Mouse (Mus musculus): Measurements from ENCODE around the gene Pth.

Gene Pth

DNA sequence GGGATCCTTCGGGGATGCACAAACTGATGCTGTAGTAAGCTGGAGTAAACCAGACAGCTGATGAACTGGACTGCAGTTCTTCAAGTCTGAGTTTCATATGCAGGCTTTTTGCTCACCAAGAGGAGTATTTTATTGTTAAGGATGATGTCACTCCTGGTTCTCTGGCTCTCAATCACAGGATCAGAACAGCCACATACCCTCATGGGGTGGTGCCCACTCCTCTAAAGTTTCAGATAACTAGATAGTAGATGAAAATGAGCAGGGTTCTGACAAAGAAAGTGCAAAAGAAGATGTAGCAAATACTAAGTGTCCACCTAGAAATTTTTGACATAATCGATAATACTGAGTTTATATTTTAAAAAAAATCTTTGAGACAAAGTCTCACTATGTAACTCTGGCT is at the start of gene Pth:
TSS of gene Pth (minus strand) at position 101 of the 400 bp plus-strand sequence.
- in situ Hi-C loops (cut with MboI; ENCODE audit: low sequenced_read_pairs), result loop anchor here (5.0 to 25.0 kb wide), 2 partner anchors 209 to 624 kb away; no protein-coding TSS in a partner anchor

DNA sequence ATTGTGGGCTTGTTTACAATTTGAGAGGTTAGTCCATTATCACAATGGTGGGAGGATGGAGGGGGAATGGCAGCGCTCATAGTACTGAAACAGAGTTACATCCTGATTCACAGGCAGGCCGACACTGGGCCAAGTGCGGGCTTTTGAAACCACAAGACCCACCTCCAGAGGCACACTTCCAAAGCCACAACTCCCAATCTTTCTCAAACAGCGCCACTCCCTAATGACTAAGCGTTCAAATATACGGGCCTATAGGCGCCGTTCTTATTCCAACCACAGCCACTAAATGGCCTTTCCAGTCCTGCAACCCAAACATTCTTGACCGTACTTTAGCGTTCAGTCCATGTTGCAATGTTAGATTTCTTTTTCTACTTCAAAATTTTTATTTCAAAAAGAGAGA is 47.9 kb upstream of the Pth start:
- in situ Hi-C loops (cut with MboI; ENCODE audit: low sequenced_read_pairs), result no loop called here

DNA sequence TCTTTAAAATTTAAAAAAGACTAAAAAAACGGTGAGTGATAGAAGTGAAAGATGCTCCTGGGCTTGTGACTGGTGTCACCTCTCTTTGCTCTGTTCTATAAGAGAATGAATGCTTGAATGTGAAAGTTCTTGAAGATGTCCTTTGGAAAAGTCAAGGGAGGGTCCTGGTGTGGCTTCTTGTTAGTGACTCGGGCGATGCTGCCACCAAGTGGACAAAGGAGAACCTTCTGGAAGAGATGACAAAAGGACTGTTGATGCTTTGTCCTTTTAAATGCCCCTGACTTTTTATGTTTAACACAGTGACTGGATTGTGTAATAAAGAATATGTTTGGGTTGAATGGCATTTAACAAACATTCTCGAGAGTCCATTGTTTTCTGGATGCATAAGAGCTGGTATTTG is 45.9 kb upstream of the Pth start:
- in situ Hi-C loops (cut with MboI; ENCODE audit: low sequenced_read_pairs), result no loop called here

DNA sequence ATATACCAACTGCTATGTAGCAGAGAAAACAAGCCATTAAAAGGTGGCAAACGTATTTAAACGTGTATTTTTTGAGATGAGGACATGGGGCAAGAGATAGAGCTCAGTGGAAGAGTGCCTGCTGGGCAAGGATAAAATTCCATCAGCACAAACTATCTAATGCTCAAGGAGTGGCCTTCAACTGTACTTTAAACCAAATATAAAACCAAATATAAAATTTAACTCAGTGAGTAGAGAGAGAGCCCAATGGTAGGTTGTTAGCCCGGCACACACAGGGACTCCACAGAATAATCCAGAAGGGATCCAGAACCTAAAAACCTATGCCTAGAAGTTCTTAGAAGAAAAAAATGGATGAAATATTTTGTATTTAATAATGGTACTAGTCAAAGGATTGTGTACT is 45.1 kb upstream of the Pth start:
- in situ Hi-C loops (cut with MboI; ENCODE audit: low sequenced_read_pairs), result no loop called here

DNA sequence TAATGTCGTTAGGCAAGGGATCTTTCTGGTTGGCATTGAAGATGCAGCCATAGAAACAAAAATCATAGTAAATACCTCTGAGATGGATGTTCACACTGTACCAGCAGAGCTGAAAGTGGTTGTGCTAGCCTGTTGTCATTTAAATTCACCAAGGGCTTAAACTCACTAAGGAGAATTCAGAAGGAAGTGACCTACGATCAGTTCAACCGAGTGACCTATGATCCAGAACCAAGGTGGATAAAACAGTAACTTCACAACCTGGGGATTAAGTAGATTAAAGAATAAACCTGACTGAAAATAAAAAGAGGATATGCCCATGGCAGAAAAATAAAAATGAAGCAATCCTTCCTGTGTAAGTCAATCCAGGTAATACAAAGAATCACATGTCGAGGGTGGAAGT is 44.5 kb upstream of the Pth start:
- in situ Hi-C loops (cut with MboI; ENCODE audit: low sequenced_read_pairs), result no loop called here

DNA sequence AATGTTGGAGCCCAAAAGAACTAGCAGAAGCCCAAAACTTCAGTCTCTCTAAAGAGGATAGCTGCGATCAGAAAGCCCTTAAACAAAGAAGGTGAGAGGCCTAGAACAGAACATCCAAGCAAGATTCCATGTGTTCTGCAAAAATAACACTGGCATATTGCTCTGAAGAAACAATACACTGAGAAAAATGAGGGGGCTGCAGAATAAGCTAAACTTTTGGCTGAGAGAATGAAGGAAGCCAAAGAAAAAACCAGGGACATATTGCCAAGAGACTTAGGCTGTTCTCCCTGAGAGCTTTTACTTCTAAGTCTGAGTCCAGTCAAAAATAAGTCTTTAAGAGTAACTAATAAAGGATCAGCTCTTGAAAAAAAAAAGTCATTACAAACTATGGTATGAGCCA is 32.4 kb upstream of the Pth start:
- in situ Hi-C loops (cut with MboI; ENCODE audit: low sequenced_read_pairs), result no loop called here

DNA sequence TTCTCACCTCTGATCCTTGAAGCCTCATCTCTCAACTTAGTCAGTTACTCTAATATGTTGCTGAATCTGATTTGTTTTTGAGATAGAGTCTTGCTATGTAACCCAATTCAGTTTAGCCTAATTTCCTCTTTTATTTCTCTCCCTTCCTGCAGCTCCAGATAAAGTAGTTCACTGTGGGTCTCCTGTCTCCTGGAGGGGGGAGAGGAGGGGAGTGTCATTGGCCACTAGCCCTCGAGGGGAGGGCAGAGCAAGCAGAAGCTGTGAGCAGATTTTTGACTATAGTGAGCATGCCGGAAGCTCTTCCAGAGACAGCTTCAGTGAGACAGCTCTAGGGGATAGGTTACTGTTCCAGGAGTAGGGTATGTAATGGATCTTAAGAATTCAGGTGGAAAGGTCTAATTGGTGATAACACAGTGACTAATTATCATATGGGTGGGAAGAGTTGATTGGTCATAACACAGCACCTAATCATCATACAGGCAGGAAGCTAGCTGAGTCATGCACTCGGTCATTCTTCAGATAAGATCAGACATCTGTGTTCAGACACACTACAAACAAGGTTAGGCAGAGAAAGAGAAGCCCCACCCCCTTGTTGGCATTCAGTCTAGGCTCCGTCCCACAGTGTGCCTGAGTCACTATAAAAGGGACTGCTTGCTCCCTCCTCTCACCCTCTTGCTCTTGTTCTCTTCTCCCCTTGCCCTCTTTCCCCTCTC is 30.9 kb upstream of the Pth start:
- in situ Hi-C loops (cut with MboI; ENCODE audit: low sequenced_read_pairs), result no loop called here

DNA sequence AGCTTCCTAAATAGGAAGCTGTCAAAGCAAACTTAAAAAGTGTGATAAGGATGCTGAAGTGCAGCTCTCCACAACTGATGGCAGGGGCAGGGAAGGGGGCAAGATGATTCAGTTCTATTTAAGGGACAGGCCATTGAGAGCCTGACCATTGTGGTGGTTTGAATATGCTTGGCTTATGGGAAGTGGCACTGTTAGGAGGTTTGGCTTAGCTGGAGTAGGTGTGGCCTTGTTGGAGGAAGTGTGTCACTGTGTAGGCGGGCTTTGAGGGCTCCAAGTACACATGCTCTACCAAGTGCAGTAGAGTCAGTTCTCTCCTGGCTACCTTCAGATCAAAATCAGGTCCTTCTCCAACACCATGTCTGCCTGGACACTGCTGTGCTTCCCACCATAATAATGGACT is 28.2 kb upstream of the Pth start:
- in situ Hi-C loops (cut with MboI; ENCODE audit: low sequenced_read_pairs), result no loop called here

DNA sequence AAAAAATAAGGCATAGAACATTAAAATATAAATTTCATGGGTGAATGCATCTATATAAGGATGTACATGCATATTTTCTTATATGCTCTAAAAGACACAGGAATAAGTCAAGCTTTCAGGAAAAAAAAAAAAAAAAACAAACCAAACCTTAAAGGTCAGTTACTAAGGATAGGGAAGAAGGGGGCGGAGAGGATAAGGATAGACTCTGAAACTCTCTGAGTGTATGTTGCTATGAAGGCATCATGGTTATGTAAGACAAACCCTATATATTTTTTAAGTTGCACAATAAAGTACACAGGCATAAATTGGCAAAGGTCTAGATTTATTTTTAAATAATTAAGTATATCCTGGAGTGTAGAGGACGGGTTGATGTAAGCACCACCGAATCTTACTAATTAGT is 26.9 kb upstream of the Pth start:
- in situ Hi-C loops (cut with MboI; ENCODE audit: low sequenced_read_pairs), result no loop called here

DNA sequence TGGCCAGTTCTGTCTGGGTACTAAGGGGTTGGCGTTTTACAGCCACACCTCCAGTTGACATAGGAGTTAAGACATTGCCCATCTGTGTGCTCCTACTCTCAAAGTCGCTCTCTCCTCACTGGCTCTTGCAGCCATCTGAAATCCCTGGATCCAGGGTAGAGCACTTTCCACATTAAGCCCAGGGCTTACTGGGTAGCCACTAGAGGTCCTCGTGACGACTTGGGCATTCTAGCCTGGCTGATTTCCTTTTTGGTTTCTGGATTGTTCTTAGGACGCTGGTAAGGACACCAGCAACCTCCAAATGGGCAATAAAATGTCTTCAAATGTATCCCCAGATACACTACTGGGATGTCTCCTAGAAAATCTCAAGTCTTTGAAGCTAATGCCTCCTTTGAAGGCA is 20.3 kb upstream of the Pth start:
- in situ Hi-C loops (cut with MboI; ENCODE audit: low sequenced_read_pairs), result no loop called here

DNA sequence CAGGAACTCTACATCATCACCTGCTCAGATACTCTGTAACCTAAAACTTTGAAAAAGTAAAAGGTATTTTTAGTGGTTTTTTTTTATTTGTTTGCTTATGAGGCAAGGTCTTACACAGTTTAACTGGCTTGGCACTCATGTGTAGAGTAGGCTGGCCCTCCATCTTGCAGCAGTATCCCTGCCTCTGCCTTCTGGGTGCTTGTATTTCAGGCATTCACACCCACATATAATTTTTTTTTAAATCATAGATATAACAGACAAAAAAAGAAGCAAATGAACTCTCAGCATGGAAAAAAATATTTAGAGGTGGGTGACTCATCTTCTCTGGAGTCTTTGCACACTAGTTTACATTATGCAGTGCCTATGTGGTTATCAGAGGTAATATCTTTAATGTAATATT is 9.7 kb upstream of the Pth start:
- in situ Hi-C loops (cut with MboI; ENCODE audit: low sequenced_read_pairs), result loop anchor here (25.0 kb wide), 1 partner anchor 614 kb away; no protein-coding TSS in a partner anchor

DNA sequence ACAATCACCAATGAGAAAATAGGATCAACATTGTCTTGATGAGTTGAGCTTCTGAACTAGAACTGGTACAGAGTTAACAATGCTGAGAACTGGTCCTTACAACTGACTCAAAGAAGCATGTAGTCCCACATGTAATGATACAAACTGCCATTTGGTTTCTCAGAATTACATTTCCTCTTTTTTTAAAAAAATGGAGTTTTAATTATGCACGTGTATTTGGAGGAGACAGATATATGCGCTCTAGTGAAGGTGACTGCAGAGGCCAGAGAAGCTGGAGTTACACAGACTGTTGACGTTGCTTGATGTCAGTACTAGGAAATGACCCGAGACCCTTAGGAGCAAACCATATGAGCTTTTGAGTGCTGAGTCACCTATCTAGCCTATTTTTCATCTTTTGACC is 8.3 kb upstream of the Pth start:
- in situ Hi-C loops (cut with MboI; ENCODE audit: low sequenced_read_pairs), result loop anchor here (25.0 kb wide), 1 partner anchor 616 kb away; no protein-coding TSS in a partner anchor

DNA sequence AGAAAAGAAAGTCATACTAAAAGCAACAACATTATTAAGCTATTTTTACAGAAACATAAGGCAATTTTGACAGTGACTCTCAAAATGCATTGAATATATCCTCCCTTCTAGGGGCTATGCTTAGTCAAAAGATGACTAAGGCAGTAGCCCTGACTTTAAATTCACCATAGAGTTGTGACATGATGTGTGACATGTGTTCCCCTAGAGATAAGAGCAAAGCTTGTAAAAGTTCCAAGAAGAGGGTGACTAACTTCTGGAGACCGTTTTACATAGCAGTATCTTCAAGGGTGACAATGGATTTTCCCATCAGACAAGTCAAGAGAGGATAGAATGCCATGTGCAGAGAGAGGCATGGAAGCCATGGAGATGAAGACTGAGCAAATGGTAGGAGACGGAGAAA is 3.2 kb upstream of the Pth start:
- in situ Hi-C loops (cut with MboI; ENCODE audit: low sequenced_read_pairs), result loop anchor here (25.0 kb wide), 1 partner anchor 621 kb away; no protein-coding TSS in a partner anchor

DNA sequence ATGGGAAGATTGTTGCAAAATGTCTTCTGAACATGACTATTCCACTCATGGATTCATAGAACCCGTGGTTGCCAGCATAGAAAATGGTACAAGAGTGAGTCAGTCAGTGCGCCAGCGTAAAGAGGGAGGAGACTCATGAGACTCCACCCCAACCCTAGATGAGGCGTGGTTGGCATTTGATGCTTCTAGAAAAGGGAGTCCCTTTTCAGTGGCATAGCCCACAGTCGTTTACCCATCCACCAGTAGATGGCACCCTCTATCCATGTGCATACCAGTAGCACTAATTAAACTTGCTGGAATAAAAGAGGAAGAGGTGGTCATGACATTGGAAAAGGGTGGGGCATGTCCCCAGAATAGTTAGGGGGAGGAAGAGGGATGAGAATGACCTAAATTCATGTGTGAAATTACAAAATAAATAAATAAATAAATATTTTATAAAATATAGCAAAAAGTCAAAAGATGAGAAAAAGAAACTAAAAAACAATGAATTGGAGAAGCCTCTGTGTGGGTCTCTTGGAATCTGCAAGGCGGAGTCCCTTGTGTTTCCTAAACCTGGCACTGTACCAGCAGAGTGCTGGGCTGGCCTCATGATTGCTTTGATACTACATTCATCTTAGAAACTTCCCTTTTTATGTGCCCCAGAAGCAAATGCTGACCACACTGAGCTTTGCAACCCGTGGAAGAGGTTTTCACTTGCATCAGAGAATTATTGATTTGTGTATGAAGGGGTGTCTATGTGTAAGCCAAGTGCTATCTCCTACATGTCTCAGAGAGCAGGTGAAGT is 10.3 kb downstream of the Pth start:
- in situ Hi-C loops (cut with MboI; ENCODE audit: low sequenced_read_pairs), result loop anchor here (25.0 kb wide), 1 partner anchor 634 kb away; no protein-coding TSS in a partner anchor

DNA sequence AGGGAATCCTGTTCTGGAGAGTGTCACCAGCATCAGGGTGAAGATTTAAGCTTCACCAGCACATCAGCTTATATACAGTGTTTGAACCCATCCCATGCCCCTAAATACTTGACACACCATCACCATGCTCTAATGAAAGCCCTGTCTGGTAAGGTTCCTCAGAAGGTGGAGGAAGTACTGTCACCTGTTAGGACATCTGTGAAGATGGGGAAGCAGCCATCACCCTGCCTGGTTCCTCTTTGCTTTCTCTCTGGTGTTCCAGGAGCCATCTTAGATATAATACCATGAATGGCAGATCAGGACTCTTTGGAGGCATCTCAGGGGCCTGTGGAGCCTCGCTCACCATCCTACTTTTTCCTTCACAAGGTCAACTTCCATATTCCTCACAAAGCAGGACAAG is 15.7 kb downstream of the Pth start:
- in situ Hi-C loops (cut with MboI; ENCODE audit: low sequenced_read_pairs), result no loop called here

DNA sequence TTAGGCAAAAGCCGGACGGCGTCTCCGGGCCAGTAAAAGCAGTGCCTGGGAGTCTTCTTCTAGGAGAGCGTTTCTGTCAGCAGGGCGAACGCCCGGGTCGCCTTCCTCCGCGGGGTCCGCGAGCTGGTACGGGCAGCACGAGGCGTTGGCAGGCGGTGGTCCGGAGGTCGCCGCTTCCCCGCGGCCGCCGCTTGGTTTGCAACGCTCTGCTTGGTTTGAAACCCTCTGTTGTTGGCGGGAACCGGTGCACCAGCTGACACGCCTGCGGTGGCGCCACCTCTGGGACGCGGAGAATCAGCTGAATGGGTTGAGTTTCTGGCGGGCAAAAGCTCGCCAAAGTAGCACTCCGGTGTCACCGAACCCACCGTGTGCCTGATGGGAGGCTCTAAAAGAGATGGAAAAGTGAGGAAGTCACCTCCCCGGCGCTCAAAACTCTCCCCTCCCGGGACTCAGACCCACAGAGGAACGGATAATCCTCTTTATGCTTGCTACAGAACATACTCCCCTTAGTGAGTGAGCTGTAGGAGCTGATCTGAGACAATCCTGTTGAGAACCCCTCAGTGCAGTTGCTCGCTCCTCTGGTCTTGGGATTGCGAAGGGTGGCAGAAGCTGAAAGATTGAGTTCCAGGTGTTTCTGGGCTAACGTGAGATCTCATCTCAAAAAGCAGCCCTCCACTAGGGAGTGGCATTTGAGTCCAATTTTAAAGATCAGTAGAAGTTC is 18.6 kb downstream of the Pth start:
- in situ Hi-C loops (cut with MboI; ENCODE audit: low sequenced_read_pairs), result no loop called here

DNA sequence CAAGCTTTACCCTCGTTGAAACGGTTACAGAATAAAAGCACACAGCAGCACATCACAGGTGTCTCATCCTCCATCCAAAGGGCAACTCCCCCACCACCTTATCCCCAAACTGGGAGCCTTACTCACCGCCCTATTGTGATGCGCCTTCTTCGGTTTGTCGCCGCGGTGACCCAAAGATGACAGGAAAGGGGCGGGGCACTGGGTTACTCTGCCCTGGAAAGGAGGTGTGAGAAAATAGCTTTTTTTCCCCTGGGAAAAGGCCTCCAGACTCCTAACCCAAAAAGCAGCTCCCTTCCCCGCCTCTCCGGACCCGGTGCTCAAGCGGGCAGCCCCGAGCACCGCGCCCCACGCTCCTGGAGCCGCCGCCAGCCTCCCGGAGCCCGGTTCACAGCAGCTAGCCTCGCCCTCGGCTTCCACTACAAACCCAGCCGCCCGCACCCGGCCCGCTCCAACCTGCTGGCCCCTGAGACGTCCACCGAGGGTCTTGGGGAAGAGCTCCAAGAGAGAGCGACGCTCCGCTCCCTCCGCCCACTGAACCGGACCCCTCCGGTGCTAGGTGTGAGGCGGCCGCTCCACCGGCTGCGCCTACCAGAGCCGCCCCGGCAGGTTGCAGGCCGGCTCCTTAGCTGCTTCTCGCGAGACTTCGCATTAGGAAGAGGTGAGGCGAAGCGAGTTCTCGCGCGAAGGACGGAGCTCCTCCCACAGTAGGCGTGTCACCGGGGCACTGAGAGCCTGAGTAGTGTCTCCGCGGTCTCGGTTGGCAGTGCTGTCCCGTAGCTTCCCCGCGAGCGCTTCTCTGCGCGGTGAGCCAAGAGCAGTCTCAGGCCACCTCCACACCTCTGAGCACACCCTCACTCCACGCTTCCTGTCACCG is 19.4 kb downstream of the Pth start, which contains the start of gene Btbd10:
TSS of gene Btbd10 (minus strand) at position 647 of the 874 bp plus-strand sequence.
- in situ Hi-C loops (cut with MboI; ENCODE audit: low sequenced_read_pairs), result no loop called here

DNA sequence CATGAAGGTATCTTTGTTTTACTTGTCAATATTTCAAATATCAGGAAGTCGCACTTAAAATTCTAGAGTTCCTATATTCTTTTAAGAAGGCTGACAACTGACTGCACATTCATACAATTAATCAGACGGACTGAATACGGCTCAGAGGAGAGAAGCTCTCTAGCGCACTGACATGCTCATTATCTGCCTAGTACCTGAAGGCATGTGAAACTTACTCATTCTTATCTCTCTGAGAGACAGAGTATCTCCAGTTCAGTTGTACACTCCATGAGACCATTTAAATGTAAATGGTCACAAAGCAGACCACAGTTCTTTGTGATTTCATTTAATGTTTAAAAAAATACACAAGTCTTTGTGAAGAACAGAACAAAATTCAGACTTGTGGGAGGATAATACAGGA is 20.9 kb downstream of the Pth start:
- in situ Hi-C loops (cut with MboI; ENCODE audit: low sequenced_read_pairs), result no loop called here

DNA sequence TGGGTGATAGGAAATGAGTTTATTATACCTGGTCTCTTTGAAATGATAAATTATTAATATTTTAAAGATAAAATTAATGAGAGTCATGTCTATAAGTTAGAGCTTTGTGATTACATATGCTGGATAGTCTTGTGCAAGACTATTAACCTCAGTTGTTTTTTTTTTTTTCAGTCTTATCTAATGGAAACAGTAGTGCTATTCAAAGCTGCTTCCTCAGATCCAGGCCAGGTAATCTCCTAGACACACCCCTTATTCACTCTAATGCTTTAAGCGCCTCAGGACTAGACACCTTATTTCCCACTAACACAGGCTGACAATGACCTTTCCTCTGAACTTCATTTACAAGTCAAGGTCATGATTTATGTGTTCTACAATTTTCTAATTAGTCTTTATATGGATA is 39.3 kb downstream of the Pth start:
- in situ Hi-C loops (cut with MboI; ENCODE audit: low sequenced_read_pairs), result no loop called here

DNA sequence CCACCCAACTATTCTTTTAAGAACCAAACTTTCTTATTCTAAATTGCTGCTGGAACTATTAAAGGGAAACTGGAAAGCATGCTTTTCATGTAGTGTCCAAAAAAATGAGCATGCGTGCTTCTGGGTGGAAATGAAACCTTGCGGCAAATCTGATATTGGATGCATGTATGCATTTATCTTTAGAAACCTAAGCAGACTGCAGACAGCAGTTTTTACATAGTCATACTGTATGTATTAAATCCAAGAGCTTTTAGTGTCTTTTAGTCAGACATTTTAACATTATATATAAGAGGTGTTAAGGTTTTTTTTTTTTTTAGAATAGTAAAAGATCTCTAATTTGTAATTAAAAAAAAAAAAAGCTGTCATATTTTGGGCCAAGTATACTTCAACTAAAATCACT is 40.7 kb downstream of the Pth start:
- in situ Hi-C loops (cut with MboI; ENCODE audit: low sequenced_read_pairs), result no loop called here

Measured in CH12F3 (cell line).